Mouse (Mus musculus) kidney, embryonic 14.5 days (tissue): ENCODE results near the gene Vmn1r200. TPM values are rescaled to one million over a fixed set of nuclear protein-coding genes. Genes with fewer than 3 reads are reported as not detected.
"Not testable (repeated sequence)": the region's sequence is repeated elsewhere in the genome, so short reads cannot be mapped to it uniquely, and the experiment has no call there.

ENCODE experiments used
- ATAC-seq: fragments of 200-750 bp; cut with Nextera tagmentation; 2 replicates; pipeline ENCODE4 v1.8.0; 2017; ENCODE audit warnings: moderate number of reproducible peaks, mild to moderate bottlenecking, moderate TSS enrichment, moderate library complexity; ENCODE audit not compliant: low FRiP score, low TSS enrichment
- H3K27ac ChIP-seq: fragments of 300-500 bp; sonication (generic); 2 replicates; pipeline ENCODE4 v1.5.1; 2014; ENCODE audit warnings: low read depth, mild to moderate bottlenecking, low read length, moderate library complexity, mixed read lengths
- H3K27me3 ChIP-seq: fragments of 300-500 bp; sonication (generic); 2 replicates; pipeline ENCODE4 v1.6.1; 2014; ENCODE audit warnings: mild to moderate bottlenecking, low read length; ENCODE audit not compliant: control insufficient read depth, insufficient read depth
- H3K36me3 ChIP-seq: fragments of 300-500 bp; sonication (generic); 2 replicates; pipeline ENCODE4 v1.6.1; 2014; ENCODE audit warnings: low read length, mixed read lengths; ENCODE audit not compliant: control insufficient read depth, insufficient read depth
- H3K4me1 ChIP-seq: fragments of 300-500 bp; sonication (generic); 2 replicates; pipeline ENCODE4 v1.6.1; 2014; ENCODE audit warnings: low read length, mixed read lengths; ENCODE audit not compliant: control insufficient read depth, insufficient read depth
- H3K4me2 ChIP-seq: fragments of 300-500 bp; sonication (generic); replicated peaks from 2 replicates; pipeline ENCODE4 v1.6.1; 2014; ENCODE audit warnings: low read depth, mild to moderate bottlenecking, low read length
- H3K4me3 ChIP-seq: fragments of 300-500 bp; sonication (generic); 2 replicates; pipeline ENCODE4 v1.5.1; 2014; ENCODE audit warnings: mild to moderate bottlenecking, low read length
- H3K9ac ChIP-seq: fragments of 300-500 bp; sonication (generic); 2 replicates; pipeline ENCODE4 v1.6.1; 2014; ENCODE audit warnings: low read depth, mild to moderate bottlenecking, low read length, moderate library complexity
- H3K9me3 ChIP-seq: fragments of 300-500 bp; sonication (generic); 2 replicates; pipeline ENCODE4 v1.6.1; 2016; ENCODE audit warnings: low read length; ENCODE audit not compliant: control insufficient read depth
- WGBS: fragments of 180-500 bp; shearing (Covaris S2); extraction: QIAGEN DNeasy Blood & Tissue Kit; methylation state at CpG from one replicate; pipeline ENCODE4 v1.1.7; 2014; 5-methylcytosine and 5-hydroxymethylcytosine counted together
- polyA plus RNA-seq: library from polyadenylated mRNA; unstranded; fragments of >200 nt; fragmentation: Nextera tagmentation; extraction: Ambion mirVana; gene quantifications from 2 replicates; pipeline ENCODE4 v1.2.1, GENCODE M21; 2014

Gene Vmn1r200
- polyA plus RNA-seq = not detected in 2 replicates

DNA sequence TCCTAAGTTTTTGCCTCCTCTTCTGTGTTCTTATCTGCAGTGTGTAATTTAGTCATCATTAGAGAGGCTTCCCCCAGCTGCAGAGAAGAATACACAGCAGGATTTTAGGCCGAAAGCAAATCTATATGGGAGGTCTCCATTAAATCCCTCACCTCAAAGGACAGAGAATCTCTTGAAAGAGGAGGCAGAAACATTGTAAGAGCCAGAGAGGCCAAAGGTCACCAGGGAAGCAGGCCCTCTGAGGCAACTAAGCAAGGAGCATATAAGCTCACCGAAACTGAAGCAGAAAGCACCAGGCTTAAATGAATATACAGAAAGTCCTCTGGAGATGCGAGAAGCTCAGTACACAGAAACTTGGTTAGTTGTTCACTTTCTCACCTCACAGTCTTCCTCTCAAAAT lies at the start of gene Vmn1r200:
Gene Vmn1r200 (plus strand): TSS at position 301 of the 400 bp plus-strand sequence.
- 61% methylated on average over 3 of the region's 3 CpGs for WGBS
- Histone ChIP-seq H3K4me1 (no peaks in the 10 kb centered on the region), H3K4me2 (no peak within 1 kb of the TSS), H3K36me3 (no peaks in the 10 kb centered on the region), H3K9ac (no peak within 1 kb of the TSS), H3K27ac (no peak within 1 kb of the TSS), H3K4me3 (no peak within 1 kb of the TSS), H3K27me3 (no peaks in the 10 kb centered on the region), H3K9me3 (no peaks in the 10 kb centered on the region)
- no peak for ATAC-seq

DNA sequence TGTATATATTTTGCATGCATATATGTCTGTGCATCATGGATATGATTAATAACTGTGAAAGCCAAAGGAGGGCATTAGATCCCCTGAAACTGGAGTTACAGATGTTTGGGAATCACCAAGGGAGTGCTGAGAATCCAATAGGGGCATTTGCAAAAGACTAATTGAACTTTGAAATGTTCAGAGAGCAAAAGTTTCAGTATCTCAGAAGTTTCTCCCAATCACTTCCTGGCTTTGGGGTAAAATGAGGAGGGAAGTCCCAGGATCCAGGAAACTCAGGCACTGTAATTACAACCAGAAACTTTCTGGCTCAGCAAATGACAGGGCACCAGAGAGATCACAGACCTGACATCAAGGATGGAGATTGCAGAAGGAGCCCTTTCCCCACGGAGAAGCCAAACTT lies 40.1 kb upstream of the Vmn1r200 start, which contains the start of gene Vmn1r198:
Gene Vmn1r198 (plus strand): TSS at position 301 of the 400 bp plus-strand sequence.
- H3K9me3 ChIP-seq = no peaks in the 10 kb centered on the region
- H3K27me3 ChIP-seq = no peaks in the 10 kb centered on the region
- H3K4me2 ChIP-seq = no peak within 1 kb of the TSS
- WGBS = 21% methylated on average over 1 of the region's 1 CpGs
- no peak within 1 kb of the TSS for H3K27ac ChIP-seq
- H3K4me1 ChIP-seq = no peaks in the 10 kb centered on the region
- ATAC-seq = no peak
- H3K9ac ChIP-seq = no peak within 1 kb of the TSS
- H3K36me3 ChIP-seq = no peaks in the 10 kb centered on the region
- H3K4me3 ChIP-seq = no peak within 1 kb of the TSS

DNA sequence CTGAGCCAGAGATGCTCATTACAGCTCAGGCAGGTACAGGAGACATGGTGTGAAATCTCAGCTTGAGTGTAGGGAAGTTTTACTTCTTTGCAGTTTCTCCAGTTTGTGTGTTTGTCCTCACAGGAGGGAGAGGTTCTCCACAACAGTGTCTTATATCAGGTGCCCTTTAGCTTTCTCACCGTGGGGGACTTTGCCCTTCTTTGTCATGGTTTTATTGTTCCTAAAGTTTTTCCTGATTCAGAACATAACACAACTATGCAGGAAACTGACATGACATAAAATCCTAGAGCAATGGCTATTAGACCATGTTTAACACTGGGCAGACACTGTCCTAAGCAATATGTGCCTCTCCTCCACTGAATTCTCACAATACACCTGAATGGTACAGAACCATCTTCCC lies 39.4 kb upstream of the Vmn1r200 start:
- H3K9me3 ChIP-seq = no peaks in the 10 kb centered on the region
- H3K27me3 ChIP-seq = no peaks in the 10 kb centered on the region
- no peak overlapping the region for H3K4me2 ChIP-seq
- H3K4me3 ChIP-seq = no peak overlapping the region
- H3K9ac ChIP-seq = no peak overlapping the region
- WGBS = 61% methylated on average over 1 of the region's 1 CpGs
- no peaks in the 10 kb centered on the region for H3K4me1 ChIP-seq
- H3K27ac ChIP-seq = no peak overlapping the region
- H3K36me3 ChIP-seq = no peaks in the 10 kb centered on the region
- ATAC-seq = no peak

DNA sequence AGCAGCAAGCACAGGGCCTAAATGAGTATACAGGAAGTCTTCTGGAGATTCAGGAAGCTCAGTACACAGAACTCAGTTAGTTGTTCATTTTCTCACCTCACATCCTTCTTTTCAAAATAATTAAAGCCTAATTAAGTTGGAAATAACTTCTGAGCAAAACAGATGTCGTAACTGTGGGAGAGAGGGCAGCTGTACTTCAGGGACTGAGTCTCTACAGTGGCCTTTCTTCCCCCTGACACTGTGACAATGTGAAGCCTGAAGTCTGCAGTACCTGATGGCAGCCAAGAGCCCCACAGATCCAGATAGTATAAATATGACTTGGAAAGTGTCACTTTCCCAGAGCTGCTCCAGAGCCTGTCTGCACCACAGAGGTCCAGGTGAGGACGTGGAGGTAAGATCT lies 10.7 kb upstream of the Vmn1r200 start, which contains the start of gene Vmn1r199:
Gene Vmn1r199 (plus strand): TSS at position 301 of the 400 bp plus-strand sequence.
- Histone ChIP-seq H3K4me3 (no peak within 1 kb of the TSS), H3K27me3 (no peaks in the 10 kb centered on the region), H3K27ac (no peak within 1 kb of the TSS), H3K9me3 (no peaks in the 10 kb centered on the region), H3K9ac (no peak within 1 kb of the TSS), H3K4me2 (no peak within 1 kb of the TSS), H3K4me1 (no peaks in the 10 kb centered on the region), H3K36me3 (no peaks in the 10 kb centered on the region)
- 76% methylated on average over 2 of the region's 2 CpGs for WGBS
- no peak for ATAC-seq

DNA sequence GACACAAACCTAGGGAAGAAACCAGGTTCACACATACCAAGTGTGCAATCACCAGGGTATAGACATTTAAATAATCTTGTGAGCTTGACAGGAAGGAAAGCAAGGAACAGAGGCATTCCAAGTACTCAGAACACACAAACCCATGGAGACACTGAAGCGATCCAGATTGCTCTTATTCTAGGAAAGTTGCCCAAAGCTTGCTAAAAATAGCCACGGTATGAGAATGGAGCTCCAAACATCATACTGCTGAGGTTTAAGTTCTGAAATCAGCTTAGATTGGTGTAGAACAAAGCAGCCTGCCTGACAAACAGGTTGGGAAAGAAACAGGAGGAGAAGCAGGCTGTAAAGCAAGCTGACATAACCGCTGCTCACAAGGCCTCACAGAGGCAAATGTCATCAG lies 9.0 kb upstream of the Vmn1r200 start:
- not testable (repeated sequence) for H3K27ac ChIP-seq, H3K4me1 ChIP-seq, ATAC-seq, H3K4me2 ChIP-seq, H3K36me3 ChIP-seq, H3K4me3 ChIP-seq, H3K27me3 ChIP-seq, H3K9me3 ChIP-seq, H3K9ac ChIP-seq
- WGBS = 82% methylated on average over 3 of the region's 3 CpGs

DNA sequence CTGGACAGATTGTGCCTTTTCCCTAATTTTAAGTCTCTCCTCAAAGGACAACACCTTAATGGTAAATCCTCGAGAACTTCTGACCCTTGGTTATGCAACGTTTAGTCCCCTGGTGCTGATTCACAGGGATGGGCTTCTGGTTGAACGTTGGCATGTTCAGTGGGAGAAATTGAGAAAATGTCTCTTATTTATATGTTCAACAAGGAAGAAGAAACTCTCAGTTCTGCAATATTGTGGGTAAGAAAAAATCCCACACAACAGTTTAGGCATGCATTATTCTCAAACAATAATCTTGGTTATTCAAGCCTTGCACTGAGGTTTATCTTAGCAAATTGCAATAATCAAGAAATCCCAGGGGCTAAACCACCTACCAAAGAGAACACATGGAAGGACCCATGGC lies 6.8 kb upstream of the Vmn1r200 start:
- H3K4me1 ChIP-seq = no peaks in the 10 kb centered on the region
- no peak for ATAC-seq
- H3K36me3 ChIP-seq = no peaks in the 10 kb centered on the region
- no peaks in the 10 kb centered on the region for H3K9me3 ChIP-seq
- H3K27me3 ChIP-seq = no peaks in the 10 kb centered on the region
- H3K4me3 ChIP-seq = no peak overlapping the region
- H3K9ac ChIP-seq = no peak overlapping the region
- WGBS = 87% methylated on average over 3 of the region's 3 CpGs
- H3K4me2 ChIP-seq = no peak overlapping the region
- H3K27ac ChIP-seq = no peak overlapping the region

DNA sequence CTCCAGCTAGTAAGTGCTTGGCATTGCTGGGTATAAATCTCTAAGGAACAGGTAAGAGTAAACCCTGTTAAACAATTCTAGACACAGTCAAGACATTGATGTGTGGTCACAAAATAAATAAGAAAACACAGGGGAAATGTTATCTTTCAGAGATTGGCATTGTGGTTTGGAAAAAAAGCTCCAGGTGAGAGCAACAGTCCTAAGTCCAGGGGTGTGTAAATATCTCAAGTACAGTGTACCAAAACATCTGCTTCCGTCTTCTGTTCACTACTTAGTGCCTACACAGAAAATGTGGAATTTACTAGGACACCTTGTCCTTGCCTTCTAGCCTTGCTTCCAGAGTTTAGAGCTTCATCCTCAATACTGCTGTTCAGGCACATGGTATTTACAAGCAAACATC lies 3.1 kb upstream of the Vmn1r200 start:
- Histone ChIP-seq H3K36me3 (no peaks in the 10 kb centered on the region), H3K4me1 (no peaks in the 10 kb centered on the region), H3K9ac (no peak overlapping the region), H3K4me2 (no peak overlapping the region), H3K27me3 (no peaks in the 10 kb centered on the region), H3K9me3 (no peaks in the 10 kb centered on the region), H3K27ac (no peak overlapping the region), H3K4me3 (no peak overlapping the region)
- ATAC-seq = no peak
- 78% methylated on average over 1 of the region's 1 CpGs for WGBS

DNA sequence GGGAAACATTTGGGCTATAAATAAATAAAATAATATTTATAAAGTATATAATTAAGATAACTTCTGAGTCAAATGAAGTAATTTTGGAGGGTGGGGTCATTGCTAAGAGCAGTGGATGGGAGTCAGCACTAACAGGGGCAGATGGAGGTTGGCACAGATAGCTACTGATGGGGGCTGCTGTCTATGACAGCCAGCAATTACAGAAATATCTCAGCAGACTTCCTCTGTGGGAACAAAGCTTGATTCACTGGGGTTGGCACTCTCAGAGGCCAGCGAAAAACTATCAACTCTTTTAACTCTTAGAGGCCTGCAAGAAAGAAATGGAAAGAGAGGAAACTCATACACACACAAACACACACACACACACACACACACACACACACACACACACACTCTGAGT lies 12.8 kb downstream of the Vmn1r200 start:
- Histone ChIP-seq H3K27me3 (no peaks in the 10 kb centered on the region), H3K27ac (no peak overlapping the region), H3K9me3 (peaks cover 4% of the 10 kb centered on the region; the same call in 1 of the 2 replicates), H3K4me2 (no peak overlapping the region), H3K36me3 (no peaks in the 10 kb centered on the region), H3K4me1 (no peaks in the 10 kb centered on the region), H3K4me3 (no peak overlapping the region), H3K9ac (no peak overlapping the region)
- ATAC-seq = no peak
- 91% methylated on average over 1 of the region's 1 CpGs for WGBS
